Mouse (Mus musculus) small intestine, adult 2 months (tissue): ENCODE results near the gene Uroc1.

Source experiments
- CTCF ChIP-seq: fragments of 200-500 bp; IDR thresholded peaks from 2 replicates; pipeline ENCODE4 v1.5.1; 2012; ENCODE audit warnings: low read depth, mild to moderate bottlenecking, control low read depth, inconsistent platforms, low read length, moderate library complexity, mixed read lengths; ENCODE audit not compliant: insufficient replicate concordance, insufficient read length; ENCODE audit errors: extremely low read depth
- POLR2A ChIP-seq: fragments of 200-500 bp; IDR thresholded peaks from 2 replicates; pipeline ENCODE4 v1.6.1; 2012; ENCODE audit warnings: low read depth, mild to moderate bottlenecking, control low read depth, inconsistent platforms, low read length, moderate library complexity

- TF ChIP-seq POLR2A (no peak), CTCF (no peak)
Measured at GRCm38 (mm10) chr6:90327670-90328069, 5.4 kb upstream of the Uroc1 start.
